ENCODE assay signal across 13 mouse cellular contexts in the genomic region with DNA sequence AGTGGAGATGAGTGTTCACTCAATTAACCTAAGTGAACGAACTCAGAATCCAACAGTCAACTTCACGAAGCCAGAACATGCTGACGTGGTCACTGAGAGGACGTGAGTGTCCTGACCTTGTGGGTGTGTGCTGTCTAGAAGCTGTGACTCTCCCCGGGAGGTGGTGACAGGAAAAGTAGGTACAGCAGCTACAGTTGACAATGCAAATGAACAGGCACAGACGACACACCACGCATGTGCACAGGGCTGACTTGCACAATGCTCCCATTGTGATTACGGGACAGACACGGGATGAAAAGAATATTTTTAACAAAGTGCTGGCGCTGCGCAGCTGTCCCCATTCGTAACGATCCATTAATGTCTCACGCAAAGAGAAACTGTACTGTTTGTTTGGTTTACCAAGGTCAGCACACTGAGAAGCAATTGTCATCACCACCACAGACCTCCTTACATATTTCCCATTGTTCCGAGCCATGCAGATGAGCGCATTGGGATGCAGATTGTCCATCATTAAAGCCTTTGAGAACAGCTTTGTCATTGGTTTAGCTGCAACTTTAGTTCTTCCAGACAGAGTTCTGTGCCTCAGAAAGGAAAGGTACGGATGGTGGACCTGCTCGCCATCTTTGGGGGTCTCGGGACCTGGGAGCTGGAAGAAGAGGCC. TPM values are rescaled to one million over a fixed set of nuclear protein-coding genes. Genes with fewer than 3 reads are reported as not detected.
"Had no signal": no experiment of that assay in that cellular context is flagged by ENCODE, and none has a peak within 500 bp of the region (broad histone marks: within the 10 kb centered on the region; RNA-seq: fewer than 3 reads in every experiment).

No protein-coding gene starts in this region.

RNA-seq across cellular contexts. Expression of a gene that starts 6.6 kb away (rescaled TPM):
- polyA plus RNA-seq: limb, embryonic 12.5 days; limb, embryonic 15.5 days; liver, embryonic 11.5 days; liver, embryonic 14.5 days; liver, postnatal 0 days; lung, embryonic 14.5 days; lung, postnatal 0 days; macrophage; midbrain, embryonic 12.5 days; midbrain, postnatal 0 days; neural tube, embryonic 14.5 days; stomach, embryonic 15.5 days; thymus, postnatal 0 days had no signal
